Mouse (Mus musculus) left cerebral cortex, adult 18-20 months (tissue): ENCODE measurements around the gene Grin3a. TPM values are rescaled to one million over a fixed set of nuclear protein-coding genes. Genes with fewer than 3 reads are reported as not detected.

Source experiments
- total RNA-seq, 2 experiments: library from RNA; stranded (reverse); gene quantifications; 2 replicates each; pipeline ENCODE4 v1.2.3; 2021

The Grin3a gene
- total RNA-seq, 2 experiments from 2014 or later: 27.7 to 28.3 TPM

Other genes with a start within 250 kb of the Grin3a start
- 10 to 100 TPM; 72.3 to 77.3 TPM for gene Tmem246, start 247.9 kb downstream of the Grin3a start, total RNA-seq
- gene Rnf20, start 213.7 kb downstream of the Grin3a start, total RNA-seq: 10 to 100 TPM; 65.1 to 66.2 TPM
- under 1 TPM; 0.23 to 0.42 TPM for gene Ppp3r2, start 163.7 kb downstream of the Grin3a start, total RNA-seq